Mouse (Mus musculus) midbrain, postnatal 0 days (tissue): ENCODE measurements around the gene Cryba4. TPM values are rescaled to one million over a fixed set of nuclear protein-coding genes. Genes with fewer than 3 reads are reported as not detected.
A peak's percentile ranks its signal among the peaks of the same experiment; 100 is the strongest.

ENCODE experiments used
- ATAC-seq: fragments of 200-750 bp; cut with Nextera tagmentation; 2 replicates; pipeline ENCODE4 v1.8.0; 2017; ENCODE audit warnings: moderate number of reproducible peaks, mild to moderate bottlenecking, moderate TSS enrichment, moderate library complexity; ENCODE audit not compliant: low FRiP score
- DNase-seq: peaks from one replicate; pipeline ENCODE4 v3.0.0-alpha.2; 2015; ENCODE audit warnings: low spot score
- H3K27ac ChIP-seq: fragments of 300-500 bp; sonication (generic); 2 replicates; pipeline ENCODE4 v1.5.1; 2014; ENCODE audit warnings: low read depth, mild to moderate bottlenecking, low read length, mixed read lengths
- H3K27me3 ChIP-seq: fragments of 300-500 bp; sonication (generic); 2 replicates; pipeline ENCODE4 v1.6.1; 2014; ENCODE audit warnings: low read length, control low read depth, mixed read lengths; ENCODE audit not compliant: insufficient read depth
- H3K36me3 ChIP-seq: fragments of 300-500 bp; sonication (generic); 2 replicates; pipeline ENCODE4 v1.6.1; 2014; ENCODE audit warnings: low read length, control low read depth, mixed read lengths; ENCODE audit not compliant: insufficient read depth
- H3K4me1 ChIP-seq: fragments of 300-500 bp; sonication (generic); 2 replicates; pipeline ENCODE4 v1.6.1; 2014; ENCODE audit warnings: mild to moderate bottlenecking, control low read depth, antibody characterized with exemption, low read length, mixed read lengths; ENCODE audit not compliant: insufficient read depth
- H3K4me2 ChIP-seq: fragments of 300-500 bp; sonication (generic); 2 replicates; pipeline ENCODE4 v1.6.1; 2014; ENCODE audit warnings: low read depth, mild to moderate bottlenecking, low read length, mixed read lengths; ENCODE audit not compliant: poor library complexity, severe bottlenecking
- H3K4me3 ChIP-seq: fragments of 300-500 bp; sonication (generic); 2 replicates; pipeline ENCODE4 v1.5.1; 2014; ENCODE audit warnings: low read depth, mild to moderate bottlenecking, low read length, moderate library complexity
- H3K9ac ChIP-seq: fragments of 300-500 bp; sonication (generic); replicated peaks from 2 replicates; pipeline ENCODE4 v1.6.1; 2014; ENCODE audit warnings: mild to moderate bottlenecking, low read length, moderate library complexity, mixed read lengths; ENCODE audit not compliant: poor library complexity, severe bottlenecking
- H3K9me3 ChIP-seq: fragments of 300-500 bp; sonication (generic); 2 replicates; pipeline ENCODE4 v1.6.1; 2016; ENCODE audit warnings: low read length, control low read depth
- CTCF ChIP-seq: IDR thresholded peaks from 2 replicates; pipeline ENCODE4 v1.5.1; 2016; ENCODE audit warnings: antibody characterized with exemption, mild to moderate bottlenecking
- WGBS: fragments of 180-500 bp; shearing (Covaris S2); extraction: QIAGEN DNeasy Blood & Tissue Kit; methylation state at CpG from one replicate; pipeline ENCODE4 v1.1.7; 2014; 5-methylcytosine and 5-hydroxymethylcytosine counted together
- polyA plus RNA-seq: library from polyadenylated mRNA; unstranded; fragments of >200 nt; fragmentation: Nextera tagmentation; extraction: Ambion mirVana; gene quantifications from 2 replicates; pipeline ENCODE4 v1.2.1, GENCODE M21; 2015
- total RNA-seq: library from RNA; depleted of rRNA; stranded (reverse); fragments of >200 nt; gene quantifications from 2 replicates; pipeline ENCODE4 v1.2.3, GENCODE M21; 2014

Cryba4 gene
- total and polyA plus RNA-seq, 2 experiments from 2014 or later: 1.6 to 2.9 TPM

- Histone ChIP-seq H3K4me3 (no peak overlapping the region), H3K4me2 (no peak overlapping the region), H3K27ac (peak overlapping the region; percentile 26; the same call in 1 of the 2 replicates), H3K9me3 (no peaks in the 10 kb centered on the region), H3K9ac (no peak overlapping the region), H3K36me3 (peaks cover 21% of the 10 kb centered on the region), H3K4me1 (peaks cover 17% of the 10 kb centered on the region), H3K27me3 (no peaks in the 10 kb centered on the region)
- WGBS: 73% methylated on average over 4 of the region's 4 CpGs
- ATAC-seq: no peak
- TF ChIP-seq CTCF: no peak
- no peak for DNase-seq
These were observed 33.6 kb downstream of the Cryba4 start for GRCm38 (mm10) chr5:112218679-112219078.

- H3K4me2 ChIP-seq: no peak overlapping the region
- DNase-seq: no peak
- WGBS: 36% methylated on average over 22 of the region's 22 CpGs
- peak overlapping the region; percentile 83 for H3K27ac ChIP-seq
- ATAC-seq: no peak
- H3K9me3 ChIP-seq: no peaks in the 10 kb centered on the region
- peaks cover 12% of the 10 kb centered on the region for H3K36me3 ChIP-seq
- no peak overlapping the region for H3K4me3 ChIP-seq
- TF ChIP-seq CTCF: peak; percentile 40
- peaks cover 27% of the 10 kb centered on the region for H3K4me1 ChIP-seq
- H3K9ac ChIP-seq: peak overlapping the region; percentile 33; the same call in 1 of the 2 replicates
- no peaks in the 10 kb centered on the region for H3K27me3 ChIP-seq
These were observed 35.3 kb downstream of the Cryba4 start for GRCm38 (mm10) chr5:112217031-112217430.

GRCm38 (mm10) chr5:112216335-112216734 lies 36.0 kb downstream of the Cryba4 start:
- TF ChIP-seq CTCF: no peak
- Histone ChIP-seq H3K9me3 (no peaks in the 10 kb centered on the region), H3K9ac (peak overlapping the region; percentile 1; the same call in 1 of the 2 replicates), H3K4me1 (peaks cover 27% of the 10 kb centered on the region), H3K36me3 (peaks cover 9% of the 10 kb centered on the region), H3K4me2 (no peak overlapping the region), H3K27ac (peak overlapping the region; percentile 83), H3K27me3 (no peaks in the 10 kb centered on the region), H3K4me3 (no peak overlapping the region)
- ATAC-seq: no peak
- 51% methylated on average over 7 of the region's 7 CpGs for WGBS
- no peak for DNase-seq

- TF ChIP-seq CTCF: no peak
- Histone ChIP-seq H3K4me1 (peaks cover 27% of the 10 kb centered on the region), H3K9ac (peak overlapping the region; percentile 36; the same call in 1 of the 2 replicates), H3K27me3 (no peaks in the 10 kb centered on the region), H3K9me3 (no peaks in the 10 kb centered on the region), H3K27ac (peak overlapping the region; percentile 83), H3K4me2 (peak overlapping the region; percentile 28; the same call in 1 of the 2 replicates), H3K36me3 (peaks cover 9% of the 10 kb centered on the region), H3K4me3 (no peak overlapping the region)
- WGBS: 14% methylated on average over 9 of the region's 9 CpGs
- ATAC-seq (no peak), DNase-seq (no peak)
These were observed 36.5 kb downstream of the Cryba4 start for GRCm38 (mm10) chr5:112215801-112216251.

GRCm38 (mm10) chr5:112215291-112215751 lies 37.0 kb downstream of the Cryba4 start:
- no peak for TF ChIP-seq CTCF
- Histone ChIP-seq H3K9ac (peak overlapping the region; percentile 36; the same call in 1 of the 2 replicates), H3K27me3 (no peaks in the 10 kb centered on the region)

GRCm38 (mm10) chr5:112214419-112214818 lies 37.9 kb downstream of the Cryba4 start:
- Histone ChIP-seq H3K4me3 (no peak overlapping the region), H3K36me3 (no peaks in the 10 kb centered on the region; the same call in 1 of the 2 replicates), H3K4me2 (peak overlapping the region; percentile 15; the same call in 1 of the 2 replicates), H3K27ac (peak overlapping the region; percentile 83), H3K27me3 (no peaks in the 10 kb centered on the region), H3K4me1 (peaks cover 27% of the 10 kb centered on the region), H3K9ac (0 out of 2 replicates have a peak overlapping the region, but pooled peaks have one; percentile 24), H3K9me3 (no peaks in the 10 kb centered on the region)
- TF ChIP-seq CTCF: peak; percentile 92
- DNase-seq: peak; percentile 88
- ATAC-seq: peak; percentile 11
- under 1% methylated on average over 10 of the region's 10 CpGs for WGBS

More at GRCm38 (mm10) chr5:112215291-112215751, 37.0 kb downstream of the Cryba4 start:
- peak overlapping the region; percentile 28; the same call in 1 of the 2 replicates for H3K4me2 ChIP-seq
- DNase-seq (peak; percentile 63), ATAC-seq (peak; percentile 15; the same call in 1 of the 2 replicates)
- peaks cover 5% of the 10 kb centered on the region for H3K36me3 ChIP-seq
- H3K4me1 ChIP-seq: peaks cover 27% of the 10 kb centered on the region
- H3K27ac ChIP-seq: peak overlapping the region; percentile 83
- WGBS: 4% methylated on average over 12 of the region's 12 CpGs
- no peaks in the 10 kb centered on the region for H3K9me3 ChIP-seq
- no peak overlapping the region for H3K4me3 ChIP-seq
